Mouse (Mus musculus) midbrain, embryonic 11.5 days (tissue): Measurements from ENCODE around the gene Tle2. TPM values are rescaled to one million over a fixed set of nuclear protein-coding genes. Genes with fewer than 3 reads are reported as not detected.

Experiments
- ATAC-seq: fragments of 200-750 bp; cut with Nextera tagmentation; 2 replicates; pipeline ENCODE4 v1.8.0; 2017; ENCODE audit warnings: moderate TSS enrichment, moderate library complexity; ENCODE audit not compliant: low FRiP score
- DNase-seq: peaks from one replicate; pipeline ENCODE4 v3.0.0; 2015; ENCODE audit warnings: low spot score; ENCODE audit errors: missing footprints
- H3K27ac ChIP-seq: fragments of 300-500 bp; sonication (generic); 2 replicates; pipeline ENCODE4 v1.5.1; 2014; ENCODE audit warnings: low read depth, low read length
- H3K27me3 ChIP-seq: fragments of 300-500 bp; sonication (generic); 2 replicates; pipeline ENCODE4 v1.6.1; 2014; ENCODE audit warnings: mild to moderate bottlenecking, low read length, moderate library complexity, mixed read lengths; ENCODE audit not compliant: control insufficient read depth, insufficient read depth
- H3K36me3 ChIP-seq: fragments of 300-500 bp; sonication (generic); 2 replicates; pipeline ENCODE4 v1.6.1; 2014; ENCODE audit warnings: mild to moderate bottlenecking, low read length, moderate library complexity, mixed read lengths; ENCODE audit not compliant: control insufficient read depth, insufficient read depth
- H3K4me1 ChIP-seq: fragments of 300-500 bp; sonication (generic); 2 replicates; pipeline ENCODE4 v1.6.1; 2014; ENCODE audit warnings: low read length; ENCODE audit not compliant: control insufficient read depth, insufficient read depth
- H3K4me2 ChIP-seq: fragments of 300-500 bp; sonication (generic); 2 replicates; pipeline ENCODE4 v1.6.1; 2014; ENCODE audit warnings: mild to moderate bottlenecking, moderate library complexity
- H3K4me3 ChIP-seq: fragments of 300-500 bp; sonication (generic); 2 replicates; pipeline ENCODE4 v1.5.1; 2014; ENCODE audit warnings: low read depth, low read length
- H3K9ac ChIP-seq: fragments of 300-500 bp; sonication (generic); 2 replicates; pipeline ENCODE4 v1.6.1; 2014; ENCODE audit warnings: low read length
- H3K9me3 ChIP-seq: fragments of 300-500 bp; sonication (generic); 2 replicates; pipeline ENCODE4 v1.6.1; 2016; ENCODE audit warnings: low read length; ENCODE audit not compliant: control insufficient read depth
- WGBS: fragments of 180-500 bp; shearing (Covaris S2); extraction: QIAGEN DNeasy Blood & Tissue Kit; methylation state at CpG from one replicate; pipeline ENCODE4 v1.1.7; 2014; 5-methylcytosine and 5-hydroxymethylcytosine counted together
- polyA plus RNA-seq: library from polyadenylated mRNA; unstranded; fragments of >200 nt; fragmentation: Nextera tagmentation; extraction: Ambion mirVana; gene quantifications from 2 replicates; pipeline ENCODE4 v1.2.1, GENCODE M21; 2014

The Tle2 gene
- polyA plus RNA-seq, 1 experiment from 2014 or later, result 6.2 TPM

DNA sequence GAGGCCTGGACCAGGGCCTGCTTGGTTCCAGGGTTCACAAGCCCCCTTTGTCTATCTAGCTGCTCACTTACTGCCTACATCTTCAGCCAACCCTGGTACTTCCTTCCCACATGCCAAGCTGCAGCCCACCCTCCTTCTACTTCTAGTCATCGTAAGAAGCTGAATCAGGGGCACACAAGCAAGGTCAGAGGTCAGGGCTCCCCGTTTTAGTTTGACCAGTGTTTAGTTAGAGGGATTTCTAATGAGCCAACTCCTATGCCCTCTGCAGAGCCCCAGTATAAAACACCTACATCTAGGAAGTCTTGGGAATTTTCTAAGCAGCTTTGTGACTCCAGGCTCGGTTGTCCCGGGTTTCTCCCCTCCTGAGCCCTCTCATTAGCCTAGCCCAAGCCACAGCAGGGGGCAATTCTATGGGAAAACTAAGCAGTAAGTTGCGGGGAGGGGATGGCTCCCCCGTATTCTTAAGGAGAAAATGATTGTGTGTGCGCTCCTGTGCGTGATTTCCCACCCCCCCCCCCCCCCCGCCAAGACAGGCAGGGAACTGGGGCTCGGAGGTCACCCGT is 4.0 kb upstream of the Tle2 start:
- Histone ChIP-seq H3K4me2 (peak overlapping the region; percentile 55), H3K27ac (peak overlapping the region; percentile 67), H3K36me3 (peaks cover 6% of the 10 kb centered on the region), H3K4me3 (no peak overlapping the region; the same call in 1 of the 2 replicates), H3K9ac (no peak overlapping the region), H3K4me1 (peaks cover 46% of the 10 kb centered on the region), H3K27me3 (peaks cover 53% of the 10 kb centered on the region), H3K9me3 (no peaks in the 10 kb centered on the region)
- ATAC-seq (peak; percentile 36), DNase-seq (peak; percentile 94)
- 2% methylated on average over 10 of the region's 11 CpGs for WGBS

DNA sequence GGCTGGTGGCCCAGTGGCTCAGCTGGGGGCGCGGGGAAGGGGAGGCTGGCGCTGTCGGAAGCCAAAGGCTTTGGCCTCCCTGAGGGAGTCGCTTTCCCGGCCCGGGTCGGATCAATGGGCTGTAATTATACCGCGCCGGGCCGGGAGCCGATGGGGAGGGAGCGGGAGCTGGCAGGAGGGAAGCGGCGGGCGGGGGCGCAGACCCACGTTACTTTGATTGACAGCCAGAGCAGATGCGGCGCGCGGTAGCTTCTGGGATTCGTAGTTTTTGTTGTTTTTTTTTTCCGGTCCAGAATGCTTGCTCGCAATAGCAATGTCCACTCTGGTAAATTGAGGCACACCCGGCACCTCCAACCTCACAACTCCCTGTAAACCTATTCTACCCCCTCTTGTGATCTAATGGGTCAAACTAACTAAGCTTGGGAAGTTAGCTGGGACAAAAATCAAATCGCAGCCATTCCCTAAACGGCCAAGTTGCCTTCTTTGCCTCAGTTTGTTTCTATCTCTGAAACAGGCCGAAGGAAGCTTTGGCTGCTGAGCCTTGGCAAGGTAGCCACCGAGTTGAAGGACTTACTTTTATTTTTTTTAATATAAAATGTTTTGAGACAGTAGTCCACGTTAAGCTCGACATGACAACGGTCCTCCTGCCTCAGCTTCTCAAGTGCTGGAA is 3.4 kb upstream of the Tle2 start:
- no peaks in the 10 kb centered on the region; the same call in 1 of the 2 replicates for H3K36me3 ChIP-seq
- H3K4me2 ChIP-seq, result peak overlapping the region; percentile 55
- ATAC-seq, result peak; percentile 81
- peak; percentile 99 for DNase-seq
- H3K9me3 ChIP-seq, result no peaks in the 10 kb centered on the region
- peak overlapping the region; percentile 21 for H3K4me3 ChIP-seq
- H3K9ac ChIP-seq, result no peak overlapping the region
- under 1% methylated on average over 30 of the region's 34 CpGs for WGBS
- peaks cover 48% of the 10 kb centered on the region for H3K4me1 ChIP-seq
- H3K27ac ChIP-seq, result peak overlapping the region; percentile 67
- peaks cover 51% of the 10 kb centered on the region for H3K27me3 ChIP-seq

- WGBS, result under 1% methylated on average over 18 of the region's 18 CpGs
- peaks cover 56% of the 10 kb centered on the region for H3K27me3 ChIP-seq
Measured at GRCm38 (mm10) chr10:81571501-81571876, 2.9 kb upstream of the Tle2 start.

GRCm38 (mm10) chr10:81572133-81572671 is 2.2 kb upstream of the Tle2 start:
- no peak for DNase-seq
- no peaks in the 10 kb centered on the region for H3K36me3 ChIP-seq
- H3K4me1 ChIP-seq, result peaks cover 48% of the 10 kb centered on the region
- H3K9me3 ChIP-seq, result no peaks in the 10 kb centered on the region
- H3K9ac ChIP-seq, result no peak overlapping the region
- H3K27ac ChIP-seq, result peak overlapping the region; percentile 1; the same call in 1 of the 2 replicates
- 1% methylated on average over 9 of the region's 9 CpGs for whole genome bisulfite sequencing
- H3K4me2 ChIP-seq, result peak overlapping the region; percentile 20
- no peak overlapping the region for H3K4me3 ChIP-seq
- ATAC-seq, result no peak
- peaks cover 56% of the 10 kb centered on the region for H3K27me3 ChIP-seq

More at GRCm38 (mm10) chr10:81571501-81571876, 2.9 kb upstream of the Tle2 start:
- H3K27ac ChIP-seq, result peak overlapping the region; percentile 27; the same call in 1 of the 2 replicates
- H3K4me3 ChIP-seq, result peak overlapping the region; percentile 21
- no peaks in the 10 kb centered on the region for H3K36me3 ChIP-seq
- H3K4me1 ChIP-seq, result peaks cover 48% of the 10 kb centered on the region
- ATAC-seq (peak; percentile 87), DNase-seq (peak; percentile 98)
- peak overlapping the region; percentile 55 for H3K4me2 ChIP-seq
- H3K9ac ChIP-seq, result no peak overlapping the region
- H3K9me3 ChIP-seq, result no peaks in the 10 kb centered on the region

- no peak overlapping the region for H3K9ac ChIP-seq
- H3K36me3 ChIP-seq, result no peaks in the 10 kb centered on the region
- H3K9me3 ChIP-seq, result no peaks in the 10 kb centered on the region
- ATAC-seq (no peak), DNase-seq (no peak)
- 9% methylated on average over 9 of the region's 9 CpGs for whole genome bisulfite sequencing
- peaks cover 48% of the 10 kb centered on the region for H3K4me1 ChIP-seq
- no peak overlapping the region for H3K4me3 ChIP-seq
- H3K27me3 ChIP-seq, result peaks cover 53% of the 10 kb centered on the region
- no peak overlapping the region; the same call in 1 of the 2 replicates for H3K4me2 ChIP-seq
- no peak overlapping the region for H3K27ac ChIP-seq
Measured at GRCm38 (mm10) chr10:81572975-81573374, 1.4 kb upstream of the Tle2 start.

DNA sequence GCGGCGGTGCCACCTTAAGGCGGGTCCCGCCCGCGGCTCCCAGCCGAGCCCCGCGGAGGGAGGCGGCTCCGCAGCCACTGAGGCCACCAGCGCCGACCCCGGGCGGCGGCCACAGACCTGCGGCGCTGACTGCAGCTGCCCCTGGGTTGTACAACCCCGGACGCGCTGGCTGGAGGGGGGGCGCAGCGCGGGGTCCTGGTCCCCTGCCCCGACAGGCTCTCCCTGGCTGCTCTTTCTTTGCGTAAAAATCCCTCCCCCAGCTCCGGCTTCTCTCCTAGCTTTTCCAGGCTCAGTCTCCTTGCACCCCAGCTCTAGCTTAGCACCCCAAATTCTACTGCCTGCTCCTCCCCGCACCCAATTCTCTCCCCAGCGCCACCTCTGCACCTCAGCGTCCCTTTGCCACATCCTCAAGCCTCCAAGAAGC is 859 bp downstream of the Tle2 start:
- DNase-seq (no peak), ATAC-seq (peak; percentile 10; the same call in 1 of the 2 replicates)
- Histone ChIP-seq H3K36me3 (no peaks in the 10 kb centered on the region), H3K4me1 (peaks cover 30% of the 10 kb centered on the region), H3K27me3 (peaks cover 52% of the 10 kb centered on the region), H3K9ac (peak overlapping the region; percentile 58), H3K4me2 (peak overlapping the region; percentile 58), H3K9me3 (no peaks in the 10 kb centered on the region), H3K4me3 (peak overlapping the region; percentile 41), H3K27ac (0 out of 2 replicates have a peak overlapping the region, but pooled peaks have one; percentile 16)
- WGBS, result 0% methylated on average over 27 of the region's 30 CpGs

GRCm38 (mm10) chr10:81575695-81576094 is 1.3 kb downstream of the Tle2 start:
- DNase-seq (peak; percentile 89), ATAC-seq (no peak)
- Histone ChIP-seq H3K27me3 (peaks cover 55% of the 10 kb centered on the region), H3K36me3 (no peaks in the 10 kb centered on the region), H3K4me1 (peaks cover 28% of the 10 kb centered on the region), H3K27ac (no peak overlapping the region), H3K9me3 (no peaks in the 10 kb centered on the region), H3K4me3 (peak overlapping the region; percentile 41), H3K9ac (peak overlapping the region; percentile 58), H3K4me2 (peak overlapping the region; percentile 58)
- WGBS, result 2% methylated on average over 6 of the region's 6 CpGs

DNA sequence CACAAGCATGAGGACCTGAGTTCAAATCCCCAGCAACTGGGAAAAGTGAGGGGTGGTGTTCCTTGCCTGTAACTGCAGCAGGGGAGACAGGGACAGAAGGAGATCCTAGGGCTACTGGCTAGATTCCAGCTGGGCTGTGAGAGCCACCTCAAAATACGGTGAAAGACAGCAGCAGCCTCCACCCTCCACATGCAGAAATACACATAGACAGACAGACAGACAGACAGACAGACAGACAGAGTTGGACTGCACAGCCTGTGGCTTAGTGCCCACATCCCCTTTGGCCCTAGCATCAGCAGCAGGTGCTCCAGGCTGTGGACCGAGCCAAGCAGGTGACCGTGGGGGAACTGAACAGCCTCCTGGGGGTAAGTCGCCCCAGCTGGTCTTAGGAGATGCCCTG is 5.6 kb downstream of the Tle2 start:
- 75% methylated on average over 4 of the region's 4 CpGs for WGBS
- Histone ChIP-seq H3K4me2 (no peak overlapping the region), H3K4me1 (peaks cover 12% of the 10 kb centered on the region), H3K4me3 (no peak overlapping the region), H3K9me3 (no peaks in the 10 kb centered on the region), H3K36me3 (no peaks in the 10 kb centered on the region), H3K27ac (no peak overlapping the region), H3K9ac (no peak overlapping the region), H3K27me3 (peaks cover 30% of the 10 kb centered on the region)
- ATAC-seq (no peak), DNase-seq (no peak)
